Mouse (Mus musculus): ENCODE measurements around the gene Vmn1r55. TPM values are rescaled to one million over a fixed set of nuclear protein-coding genes. Genes with fewer than 3 reads are reported as not detected.

The Vmn1r55 gene
- not detected for total RNA-seq (2023)

DNA sequence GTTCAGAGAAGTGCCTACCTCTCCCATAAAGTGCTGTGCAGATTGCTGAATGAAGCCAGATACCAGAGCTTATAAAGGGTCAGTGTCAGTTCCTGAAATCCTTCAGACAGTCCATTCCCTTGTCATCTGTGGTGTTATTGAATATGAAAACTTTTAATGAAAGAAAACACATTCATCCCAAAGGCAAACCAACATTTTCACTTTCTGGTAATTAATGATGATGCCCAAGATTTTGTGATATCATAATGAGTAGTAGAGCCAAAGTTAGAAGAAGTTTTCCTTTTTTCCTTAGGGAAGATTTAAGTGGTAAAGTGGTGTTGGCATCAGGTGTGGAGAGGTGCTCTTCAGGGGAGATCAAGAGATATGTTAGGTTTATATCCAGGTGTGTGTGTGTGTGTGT, at the start of gene Vmn1r55:
Gene Vmn1r55 (minus strand): TSS at position 101 of the 400 bp plus-strand sequence.

DNA sequence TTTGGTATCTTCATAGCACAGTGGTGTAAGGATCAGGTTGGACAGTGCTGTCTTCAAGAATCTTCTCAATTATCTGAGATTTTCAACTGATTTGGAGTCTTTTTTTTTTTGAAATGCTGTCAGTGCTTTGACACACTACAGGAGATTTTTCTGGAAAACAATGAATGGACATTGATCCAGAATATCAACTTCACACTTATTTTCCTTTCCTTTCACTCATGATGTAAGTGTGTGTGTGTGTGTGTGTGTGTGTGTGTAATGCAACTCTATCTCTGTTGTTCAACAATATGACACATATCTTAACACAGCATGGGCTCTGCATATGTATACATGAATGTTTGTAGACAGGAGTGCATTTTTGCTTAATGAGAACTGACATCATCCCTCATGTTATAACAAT, 47.2 kb upstream of the Vmn1r55 start, which contains the start of gene Vmn1r56:
Gene Vmn1r56 (minus strand): TSS at position 101 of the 400 bp plus-strand sequence.

DNA sequence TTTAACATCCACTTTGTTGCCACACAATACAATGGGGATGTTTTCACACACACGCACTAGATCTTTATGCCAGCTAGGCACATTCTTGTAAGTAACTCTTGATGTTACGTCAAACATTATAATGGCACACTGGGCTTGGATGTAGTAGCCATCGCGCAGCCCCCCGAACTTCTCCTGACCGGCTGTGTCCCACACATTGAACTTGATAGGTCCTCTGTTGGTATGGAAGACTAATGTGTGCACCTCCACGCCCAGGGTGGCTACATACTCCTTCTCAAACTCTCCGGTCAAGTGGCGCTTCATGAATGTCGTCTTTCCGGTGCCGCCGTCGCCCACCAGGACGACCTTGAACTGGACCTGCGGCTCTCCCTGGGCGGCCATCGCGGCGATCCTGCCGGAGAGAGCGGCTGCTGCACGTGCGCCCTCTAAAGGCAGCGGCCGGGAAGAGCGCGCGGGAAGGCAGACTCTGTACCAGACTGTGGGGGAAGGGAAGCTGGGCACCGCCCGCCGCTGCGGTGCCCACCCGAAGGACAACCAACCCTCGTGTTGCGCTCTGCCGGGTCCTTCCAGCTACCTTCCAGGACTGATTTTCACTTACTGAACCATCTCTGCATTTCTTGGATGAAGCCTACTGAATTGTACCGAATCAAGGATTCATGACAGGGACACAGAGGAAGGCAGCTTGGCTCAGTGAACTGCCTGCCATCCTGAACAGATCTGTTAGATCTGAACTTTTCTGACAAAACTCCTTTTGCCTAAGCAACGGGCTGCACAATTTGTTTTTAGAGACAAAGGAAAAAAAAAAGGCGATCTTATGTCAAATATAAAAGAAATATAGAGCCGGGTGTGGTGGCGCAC, 23.7 kb downstream of the Vmn1r55 start, which contains the start of gene Rasl2-9:
Gene Rasl2-9 (minus strand): TSS at position 402 of the 858 bp plus-strand sequence.

DNA sequence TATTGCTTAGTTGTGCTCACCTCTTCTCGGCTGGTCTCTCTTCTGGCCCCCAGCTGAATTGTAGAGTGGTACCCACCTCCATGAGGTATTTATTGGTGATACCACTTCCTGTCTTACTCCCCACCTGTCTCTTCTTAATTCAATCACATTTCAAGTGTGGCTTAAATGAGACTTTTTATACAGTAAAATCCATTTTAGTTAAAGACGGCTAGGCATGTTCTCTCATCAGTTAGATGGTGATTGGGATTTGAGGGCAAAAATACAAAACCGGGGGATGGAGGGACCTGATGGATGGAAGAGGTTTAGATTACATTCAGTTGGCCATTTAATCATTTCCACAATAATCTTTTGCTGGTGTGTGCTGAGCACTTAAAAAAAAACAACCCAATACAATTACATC, 32.6 kb downstream of the Vmn1r55 start, which contains the start of gene Rfpl4:
Gene Rfpl4 (minus strand): TSS at position 101 of the 400 bp plus-strand sequence.

DNA sequence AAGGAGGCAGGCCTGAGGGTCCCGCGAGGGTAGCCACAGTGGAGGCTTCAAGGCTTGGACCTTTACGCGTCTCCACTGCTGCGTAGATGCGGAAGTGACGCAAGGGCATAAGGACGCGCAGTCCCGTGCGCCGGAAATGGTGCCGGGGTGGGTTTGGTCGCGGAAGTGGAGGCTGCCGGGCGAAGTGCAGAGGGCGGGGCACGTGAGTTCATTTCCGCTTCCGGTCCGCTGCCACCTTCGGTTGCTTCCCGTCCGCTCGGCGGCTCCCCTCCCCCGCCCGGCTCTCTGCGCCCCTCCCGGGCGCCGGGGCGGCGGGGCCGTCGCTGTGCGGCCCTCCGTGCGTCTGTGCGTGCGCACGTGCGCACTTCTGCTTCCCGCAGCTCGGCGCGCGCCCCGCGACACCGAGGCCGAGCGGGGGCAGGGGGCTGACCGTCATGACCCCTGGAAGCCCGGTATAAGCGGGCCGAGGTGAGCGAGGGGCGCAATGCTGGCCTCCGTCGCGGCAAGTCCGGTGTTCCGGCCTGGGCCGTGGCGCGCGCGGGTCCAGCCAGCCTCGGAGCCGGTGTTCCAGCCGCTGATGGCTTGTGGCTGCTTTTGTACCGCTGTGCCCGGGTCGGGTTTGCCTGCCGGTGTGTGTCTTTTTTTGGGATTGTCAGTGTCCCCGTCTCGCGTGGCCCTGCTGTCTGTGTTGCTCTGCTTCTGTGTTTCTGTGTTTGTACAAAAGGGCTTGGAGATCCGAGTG, 69.3 kb downstream of the Vmn1r55 start, which contains the start of gene Epn1:
Gene Epn1 (plus strand): TSS at position 226 of the 742 bp plus-strand sequence.

Other genes starting within 250 kb of the Vmn1r55 start
- gene Gm36210, start 243.2 kb downstream of the Vmn1r55 start, total RNA-seq (2023) = not detected
- 10 to 100 TPM; 32.8 to 34.2 TPM for gene Zfp628, start 234.5 kb downstream of the Vmn1r55 start, total RNA-seq (2023)
- gene Nat14, start 227.6 kb downstream of the Vmn1r55 start, total RNA-seq (2023) = 10 to 100 TPM in 1 of 2 experiments, 1 to 10 TPM in 1; 6.6 to 10.6 TPM
- gene Ssc5d, start 223.9 kb downstream of the Vmn1r55 start, total RNA-seq (2023) = under 1 TPM in 1 of 2 experiments, not detected in 1; 0.41 TPM
- gene Sbk2, start 185.3 kb downstream of the Vmn1r55 start, total RNA-seq (2023) = under 1 TPM; 0.33 to 0.87 TPM
- gene Sbk3, start 178.5 kb downstream of the Vmn1r55 start, total RNA-seq (2023) = not detected
- 10 to 100 TPM; 20.7 to 31.7 TPM for gene Zfp579, start 153.5 kb downstream of the Vmn1r55 start, total RNA-seq (2023)
- 10 to 100 TPM; 10.5 to 12.3 TPM for gene Zfp524, start 135.3 kb downstream of the Vmn1r55 start, total RNA-seq (2023)
- gene Fiz1, start 135.0 kb downstream of the Vmn1r55 start, total RNA-seq (2023) = 10 to 100 TPM; 54.8 to 57.0 TPM
- gene Gm44973, start 134.2 kb downstream of the Vmn1r55 start, total RNA-seq (2023) = not detected
- gene Zfp865, start 129.3 kb downstream of the Vmn1r55 start, total RNA-seq (2023) = 10 to 100 TPM; 47.6 to 56.7 TPM
- gene Ccdc106, start 129.1 kb downstream of the Vmn1r55 start, total RNA-seq (2023) = not detected
- gene 4632433K11Rik, start 115.6 kb downstream of the Vmn1r55 start, total RNA-seq (2023) = not detected
- 1 to 10 TPM; 5.8 to 7.0 TPM for gene Zfp784, start 111.2 kb downstream of the Vmn1r55 start, total RNA-seq (2023)
- gene Zfp580, start 98.1 kb downstream of the Vmn1r55 start, total RNA-seq (2023) = 1 to 10 TPM; 4.0 to 4.5 TPM
- gene U2af2, start 87.5 kb downstream of the Vmn1r55 start, total RNA-seq (2023) = 100 to 1,000 TPM; 521 to 558 TPM
- 100 to 1,000 TPM; 220 to 234 TPM for gene Epn1, start 69.4 kb downstream of the Vmn1r55 start, total RNA-seq (2023)
- gene Rfpl4, start 32.7 kb downstream of the Vmn1r55 start, total RNA-seq (2023) = not detected
- 1 to 10 TPM in 1 of 2 experiments, not detected in 1; 1.1 TPM for gene Rasl2-9, start 23.7 kb downstream of the Vmn1r55 start, total RNA-seq (2023)
- not detected for gene Vmn1r56, start 47.1 kb upstream of the Vmn1r55 start, total RNA-seq (2023)
- not detected for gene Vmn1r57, start 68.8 kb upstream of the Vmn1r55 start, total RNA-seq (2023)
- gene Gm5065, start 200.9 kb upstream of the Vmn1r55 start, total RNA-seq (2023) = not detected
- not detected for gene Nlrp2, start 201.4 kb upstream of the Vmn1r55 start, total RNA-seq (2023)

Measured in B cell, adult 67 days (primary cell).